Mouse (Mus musculus): ENCODE data around the gene Rai1.

Rai1 gene

DNA sequence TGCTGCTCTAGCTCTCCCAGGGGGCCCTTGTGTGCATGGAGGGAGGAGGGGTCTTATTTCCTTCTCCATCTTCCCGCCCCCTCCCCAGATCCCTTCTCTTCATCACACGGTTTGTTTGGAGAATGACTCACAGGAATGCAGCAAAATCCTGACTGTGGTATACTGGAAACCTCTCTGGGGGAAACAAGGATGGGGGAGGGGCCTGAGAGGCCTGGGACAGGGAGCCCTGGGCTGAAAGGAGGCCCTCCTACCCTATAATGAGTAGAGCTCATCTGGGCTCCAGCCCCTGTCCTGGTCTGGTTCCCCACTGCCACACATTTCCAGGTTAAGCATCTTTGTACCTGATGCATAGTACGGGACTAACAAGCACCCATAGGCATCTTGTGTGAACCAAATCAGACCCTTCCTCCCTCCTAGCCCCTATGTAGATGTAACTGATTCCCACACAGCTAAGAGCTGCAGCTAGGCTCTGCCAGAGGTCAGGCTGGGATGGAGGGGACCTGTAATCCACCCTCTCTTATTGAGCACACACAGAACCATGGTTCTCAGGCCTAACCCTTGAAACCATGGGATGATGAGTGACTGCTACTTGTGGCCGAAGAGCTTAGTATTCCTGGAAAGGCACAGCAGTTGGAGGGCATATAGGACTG, 23.2 kb downstream of the Rai1 start:
- peak; percentile 56 for DNase-seq

DNA sequence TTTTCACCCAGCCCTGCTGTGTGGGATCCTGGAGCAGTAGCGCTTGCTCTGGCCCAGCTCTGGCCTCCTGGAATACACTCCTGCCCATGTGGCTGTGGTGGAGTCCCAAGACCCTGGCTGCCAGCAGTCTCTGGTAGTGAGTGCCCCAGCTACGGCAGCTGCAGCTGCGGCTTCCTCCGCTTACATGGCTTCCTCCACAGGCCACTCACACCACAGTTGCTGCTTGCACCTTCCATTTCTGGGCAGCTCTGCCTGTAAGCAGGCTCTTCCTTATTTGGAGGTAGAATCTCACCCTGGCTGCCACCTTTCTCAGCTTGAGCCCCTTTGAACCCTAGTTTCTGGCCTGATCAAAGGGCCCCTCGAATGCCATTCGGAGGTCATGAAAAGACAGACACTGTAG, 25.7 kb downstream of the Rai1 start:
- DNase-seq = no peak

DNA sequence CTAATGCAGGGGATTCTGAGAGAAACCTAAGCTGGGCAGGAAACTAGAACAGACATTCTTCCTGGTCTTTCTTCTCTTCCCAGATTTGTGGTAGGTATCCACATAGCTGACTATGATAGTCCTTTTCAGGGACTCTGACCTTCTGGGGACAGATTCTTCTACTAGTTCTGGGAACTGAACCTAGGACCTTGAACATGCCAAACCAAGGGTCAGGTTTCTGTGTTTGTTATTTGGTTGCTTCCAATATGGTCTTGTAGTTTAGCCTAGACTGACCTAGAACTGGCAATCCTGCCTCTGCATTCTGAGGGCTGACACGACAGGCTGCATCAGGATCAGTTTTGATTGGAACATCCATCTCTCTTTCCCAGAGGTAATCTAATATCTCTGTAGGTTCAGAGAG, 27.2 kb downstream of the Rai1 start:
- DNase-seq = no peak

DNA sequence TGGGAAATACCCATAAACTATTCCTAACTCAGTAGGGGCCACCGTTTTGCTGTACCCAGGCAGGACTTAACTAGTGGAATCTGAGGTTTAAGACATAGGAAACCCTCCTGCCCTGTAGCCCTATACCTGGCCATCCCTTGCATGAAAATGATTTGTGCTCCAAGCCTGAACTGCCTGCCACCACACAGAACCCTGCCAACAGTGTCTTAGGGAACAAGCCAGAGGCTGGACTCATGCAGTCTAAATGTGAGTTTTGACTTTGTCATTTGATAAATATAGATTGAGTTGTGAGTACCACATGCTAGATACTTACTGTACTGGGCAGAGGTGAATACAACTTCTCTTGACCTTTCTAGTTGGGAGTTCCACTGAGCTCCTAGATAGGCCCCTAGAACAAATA, 31.7 kb downstream of the Rai1 start:
- DNase-seq = no peak

DNA sequence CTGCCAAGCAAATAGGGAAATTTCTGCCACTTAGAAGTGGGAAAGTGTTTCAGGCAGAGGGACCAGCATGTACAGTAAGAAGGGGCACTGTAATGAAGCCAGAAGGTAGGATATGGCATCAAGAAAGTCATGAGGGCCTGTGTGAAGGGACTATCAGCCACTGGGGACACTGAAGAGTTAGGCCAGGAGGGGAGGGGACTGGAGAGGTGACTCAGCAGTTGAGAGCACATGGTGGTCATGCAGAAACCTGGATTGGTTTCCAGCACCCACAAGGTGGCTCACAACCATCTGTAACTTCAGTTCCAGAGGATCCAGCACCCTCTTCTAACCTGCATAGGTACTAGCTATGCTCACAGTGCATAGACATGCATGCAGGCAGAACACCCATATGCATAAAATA, 32.4 kb downstream of the Rai1 start:
- DNase-seq = no peak

DNA sequence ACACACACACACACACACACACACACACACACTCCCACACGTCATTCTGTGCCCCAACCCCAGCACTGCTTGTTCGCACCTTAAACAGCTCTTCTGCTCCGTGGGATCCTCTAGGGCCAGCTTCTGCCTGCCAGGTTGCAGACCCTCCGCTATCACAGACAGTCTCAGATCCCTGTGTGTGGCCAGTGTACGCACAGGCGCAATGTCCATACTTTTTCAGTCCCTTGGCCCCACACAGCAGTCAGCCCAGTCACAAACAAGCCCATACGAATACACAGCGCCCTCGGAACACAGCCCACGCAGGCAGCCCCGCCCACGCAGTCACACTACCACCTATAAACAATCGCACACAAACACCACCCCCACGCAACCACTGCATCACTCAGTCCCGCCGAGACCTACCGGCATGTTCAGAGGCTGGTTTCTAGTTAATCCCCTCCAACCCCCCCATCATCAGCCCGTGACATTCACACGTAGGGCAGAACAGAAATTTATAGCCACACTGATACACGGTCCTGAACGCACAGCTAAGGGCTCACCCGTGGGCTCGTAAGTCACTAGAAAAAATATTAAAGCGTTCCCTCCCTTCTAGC, 34.4 kb downstream of the Rai1 start:
- DNase-seq = peak; percentile 42

DNA sequence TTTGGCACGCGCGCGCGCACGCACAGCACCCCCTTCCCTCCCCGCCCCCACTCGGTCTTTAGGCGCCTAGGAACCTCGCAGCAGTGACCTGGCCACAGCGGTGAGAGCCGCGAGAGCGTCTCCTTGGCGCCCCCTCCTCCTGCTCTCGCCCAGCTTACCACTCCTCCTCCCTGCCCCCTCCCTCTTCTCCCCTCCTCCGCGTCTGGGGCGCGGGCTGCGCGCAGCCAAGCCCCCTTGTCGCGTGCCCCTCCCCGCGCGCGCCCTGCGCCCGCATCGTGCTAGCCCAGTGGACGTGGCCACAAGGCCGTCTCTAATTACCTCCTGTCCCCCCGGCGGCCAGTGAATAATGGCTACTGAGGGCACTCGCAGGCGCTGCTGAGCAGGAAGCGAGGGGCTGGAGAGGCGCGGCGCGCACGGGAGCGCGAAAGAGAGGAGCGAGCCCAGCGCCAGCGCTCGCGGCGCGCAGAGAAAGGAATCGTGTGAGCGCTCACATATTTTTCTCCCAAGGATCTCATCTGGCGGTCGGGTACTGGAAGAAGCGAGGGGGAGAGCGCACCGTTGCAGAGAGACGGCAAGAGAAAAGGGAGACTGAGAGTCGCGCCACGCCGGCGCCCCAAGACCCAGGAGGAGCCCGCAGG, 35.0 kb downstream of the Rai1 start:
- DNase-seq = peak; percentile 95

DNA sequence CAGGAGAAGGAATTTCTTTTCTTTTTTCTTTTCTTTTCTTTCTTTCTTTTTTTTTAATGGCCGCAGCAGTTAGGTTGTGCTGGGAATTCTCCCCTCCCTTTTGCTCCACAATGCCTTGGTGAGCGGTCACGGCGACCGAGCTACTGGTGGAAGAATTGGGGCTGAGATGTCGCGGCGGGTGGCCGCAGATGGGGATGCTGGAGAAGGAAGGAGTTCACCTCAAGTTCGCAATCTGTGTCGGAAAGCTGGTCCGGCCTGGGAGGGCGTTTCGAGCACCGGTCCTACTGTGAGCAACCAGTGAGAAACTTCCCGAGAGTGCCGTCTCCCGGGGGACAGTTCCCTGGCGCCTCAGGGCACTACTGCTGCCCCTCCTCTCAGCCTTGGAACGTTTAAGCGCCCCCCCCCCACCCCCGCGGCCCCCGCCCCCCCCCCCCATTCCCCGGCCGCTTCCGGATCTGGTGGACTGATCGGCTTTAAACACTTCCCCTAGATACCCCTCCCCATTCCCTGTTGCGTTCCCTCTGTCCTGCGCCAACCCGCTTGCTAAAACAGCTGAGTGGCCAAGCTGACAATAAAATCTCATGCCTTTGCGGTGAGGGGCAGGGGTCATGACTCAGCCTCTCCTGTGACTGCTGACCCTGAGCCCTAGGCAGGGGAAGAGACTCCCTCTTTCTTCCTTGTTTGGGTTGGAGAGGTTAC, 35.9 kb downstream of the Rai1 start:
- peak; percentile 68 for DNase-seq

DNA sequence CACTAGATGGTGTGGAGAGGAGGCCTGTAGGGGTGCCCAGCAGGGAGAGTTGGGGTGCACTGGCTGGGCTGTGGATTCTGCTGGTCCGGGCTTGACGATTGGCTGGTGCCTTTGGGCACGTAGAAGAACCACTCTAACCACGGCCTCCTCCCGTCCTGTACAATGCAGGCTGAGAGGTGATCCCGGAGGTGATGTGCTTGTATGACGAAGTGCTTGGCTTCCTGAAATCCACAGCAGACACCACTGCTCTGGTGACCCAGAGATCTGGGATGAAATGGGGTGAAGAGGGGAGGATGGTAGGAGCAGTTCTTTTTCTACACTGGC, 36.4 kb downstream of the Rai1 start:
- no peak for DNase-seq

DNA sequence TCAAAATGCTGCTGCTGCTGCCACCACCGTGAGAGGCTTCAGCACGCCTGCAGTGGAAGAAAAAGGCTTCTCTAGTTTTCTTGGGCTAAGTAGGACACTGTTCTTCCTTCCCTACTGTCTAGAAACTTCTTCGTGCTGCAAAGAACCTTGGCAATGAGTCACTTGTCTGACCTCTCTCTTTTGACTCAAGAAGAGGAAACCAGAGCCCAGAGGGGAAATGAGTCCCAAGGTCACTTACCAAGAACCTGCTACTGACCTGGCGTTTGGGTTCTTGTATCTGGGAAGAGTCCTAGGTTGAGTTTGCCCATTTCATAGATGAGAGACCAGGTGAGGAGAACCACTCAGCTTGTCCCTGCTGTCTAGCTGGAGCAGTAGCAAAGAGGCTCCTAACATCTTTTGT, 38.3 kb downstream of the Rai1 start:
- DNase-seq = no peak

DNA sequence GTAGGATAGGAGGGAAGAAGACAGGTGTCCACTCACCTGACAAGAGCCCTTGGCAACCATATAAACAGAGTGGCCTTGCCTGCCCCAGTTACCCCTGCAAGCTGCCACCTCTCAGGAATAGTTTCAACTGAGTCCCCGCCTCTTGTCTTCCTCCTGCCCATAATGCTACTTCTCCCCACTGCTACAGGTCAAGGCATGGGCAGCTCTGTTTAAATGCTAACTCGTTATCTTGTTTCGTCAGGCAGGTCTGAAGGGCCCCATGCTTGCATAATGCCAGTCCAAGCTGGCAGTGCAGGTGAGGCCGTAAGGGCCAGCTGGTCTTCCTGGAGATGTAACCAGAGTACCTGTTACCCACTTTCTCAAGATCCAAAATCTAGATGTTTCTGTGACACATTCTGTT, 41.4 kb downstream of the Rai1 start:
- no peak for DNase-seq

DNA sequence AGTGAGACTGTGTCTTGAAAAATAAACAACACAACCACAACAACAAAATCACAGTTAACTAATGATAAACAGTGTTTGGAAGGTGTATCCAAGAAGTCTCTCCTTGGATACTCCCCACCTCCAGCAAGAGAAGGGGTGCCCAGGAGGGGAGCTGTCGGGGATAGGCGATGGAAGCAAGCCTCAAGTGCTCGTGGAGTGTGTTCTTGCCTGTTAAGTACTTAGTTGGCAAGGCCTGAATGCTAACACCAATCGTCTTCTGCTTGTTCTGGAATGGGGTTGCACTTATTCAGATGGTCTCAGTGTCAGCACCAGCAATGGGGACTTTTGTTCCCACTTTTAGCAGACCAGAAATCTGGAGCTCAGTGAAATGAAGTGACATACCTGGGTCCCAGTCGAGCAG, 43.8 kb downstream of the Rai1 start:
- no peak for DNase-seq

DNA sequence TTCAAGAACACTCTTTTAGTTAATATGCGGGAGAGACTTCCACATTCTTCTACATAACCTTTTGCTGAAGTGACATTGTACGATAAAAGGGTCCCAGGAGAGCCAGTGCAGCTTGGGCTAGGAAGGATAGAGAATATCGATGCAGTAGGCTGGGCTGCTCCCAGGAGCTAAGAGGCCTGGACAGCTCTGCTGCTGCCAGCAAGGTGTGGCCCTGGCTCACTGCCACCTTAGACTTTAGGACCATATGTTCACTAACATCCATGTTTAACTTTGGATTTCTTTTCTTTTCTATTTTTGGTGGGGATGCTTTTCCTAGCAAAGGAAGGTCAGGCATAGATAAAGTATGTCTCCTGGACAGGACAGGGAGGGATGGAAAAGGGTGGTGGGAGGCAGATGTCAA, 44.3 kb downstream of the Rai1 start:
- no peak for DNase-seq

DNA sequence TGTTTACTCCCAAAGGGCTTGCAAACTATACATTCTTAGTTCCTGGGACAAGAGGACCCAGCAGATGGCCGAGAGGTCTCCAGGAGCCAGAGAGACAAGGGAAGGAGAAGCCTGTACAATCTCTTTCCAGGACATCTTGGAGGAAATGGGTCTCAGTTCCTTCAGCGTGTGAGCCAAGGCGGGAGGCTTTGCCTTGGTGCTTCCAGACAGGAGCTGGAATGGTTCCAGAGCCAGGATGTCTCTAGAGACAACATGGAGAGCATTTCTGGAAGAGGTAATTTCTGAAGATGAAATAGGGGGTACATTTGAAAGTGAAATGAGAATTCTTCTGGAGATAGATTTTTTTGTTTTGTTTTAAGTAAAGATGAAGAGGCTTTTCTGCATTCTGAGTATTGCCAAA, 45.9 kb downstream of the Rai1 start:
- no peak for DNase-seq

DNA sequence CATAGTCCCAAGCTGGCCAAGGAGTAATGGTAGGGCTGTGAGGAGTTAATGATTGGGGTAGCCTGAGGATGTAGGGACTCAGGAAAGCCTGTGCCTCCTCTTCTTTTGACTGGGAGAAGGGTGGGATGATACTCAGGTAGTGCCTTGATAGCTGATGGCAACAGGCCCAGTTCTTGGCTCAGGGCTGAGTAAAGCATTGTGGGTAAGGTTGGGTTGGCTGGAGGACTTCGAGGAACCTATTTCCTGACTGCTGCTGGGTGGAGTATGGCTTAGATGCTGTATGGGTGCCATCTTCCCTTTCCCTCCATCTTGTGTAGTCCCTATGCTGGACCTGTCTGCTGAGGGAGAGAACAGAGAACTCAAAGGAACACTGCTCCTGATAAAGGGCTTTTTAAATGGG, 47.5 kb downstream of the Rai1 start:
- DNase-seq = no peak

DNA sequence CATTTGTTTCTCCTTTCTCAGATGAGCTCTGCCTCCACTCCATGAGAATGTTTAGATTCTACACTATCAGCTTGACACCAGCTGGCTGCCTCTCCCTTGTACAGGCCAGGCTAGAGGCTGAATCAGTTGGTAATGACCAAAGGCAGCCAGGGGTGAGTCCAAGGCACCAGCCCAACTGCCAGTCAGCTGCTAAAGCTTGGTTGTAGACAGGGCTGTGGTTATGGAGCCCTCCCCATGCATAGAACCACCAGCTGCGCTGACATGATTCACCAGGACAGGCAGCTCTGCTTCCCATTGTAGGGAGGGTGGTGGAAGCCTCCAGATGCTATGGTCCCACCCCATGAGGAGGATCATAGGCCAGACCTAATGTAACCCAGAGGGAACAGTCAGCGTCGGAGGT, 49.1 kb downstream of the Rai1 start:
- no peak for DNase-seq

DNA sequence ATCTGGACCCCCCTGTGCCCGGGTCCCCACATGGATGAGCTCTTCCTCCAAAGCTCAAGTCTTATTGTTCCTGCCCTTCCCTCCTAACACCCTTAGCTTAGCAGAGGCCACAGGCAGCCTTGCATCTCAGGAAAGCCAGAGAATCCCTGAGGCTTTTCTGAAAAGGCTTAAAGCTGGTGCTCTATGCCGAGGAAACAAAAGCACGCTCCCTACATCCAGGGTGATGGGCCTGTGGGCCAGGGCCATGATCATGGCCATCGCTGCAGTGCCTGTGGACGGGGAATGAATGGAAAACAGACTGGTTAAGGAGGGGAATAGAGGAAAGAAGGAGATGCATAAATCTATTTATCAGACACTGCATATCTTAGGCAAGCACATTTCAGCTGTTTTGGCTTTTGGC, 50.9 kb downstream of the Rai1 start:
- DNase-seq = no peak

DNA sequence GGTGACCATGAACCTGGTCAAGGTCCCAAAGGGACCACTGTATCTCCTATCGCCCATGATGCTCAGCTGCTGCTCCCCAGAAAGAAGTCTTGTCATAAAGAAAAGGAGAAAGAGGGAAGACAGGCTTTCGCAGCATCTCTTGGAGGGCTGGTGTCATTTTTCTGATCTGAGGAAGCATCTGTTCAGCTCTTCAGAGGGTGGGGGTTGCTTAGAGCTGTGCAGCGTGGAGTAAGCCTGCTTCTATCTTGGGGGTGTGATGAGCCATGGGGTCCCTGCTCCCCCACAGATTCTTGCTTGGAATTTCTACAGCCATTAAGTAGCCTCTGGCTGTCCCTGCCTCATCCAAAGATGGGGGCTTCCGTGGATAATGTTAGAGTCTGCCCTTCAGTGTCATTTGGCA, 53.5 kb downstream of the Rai1 start:
- no peak for DNase-seq

DNA sequence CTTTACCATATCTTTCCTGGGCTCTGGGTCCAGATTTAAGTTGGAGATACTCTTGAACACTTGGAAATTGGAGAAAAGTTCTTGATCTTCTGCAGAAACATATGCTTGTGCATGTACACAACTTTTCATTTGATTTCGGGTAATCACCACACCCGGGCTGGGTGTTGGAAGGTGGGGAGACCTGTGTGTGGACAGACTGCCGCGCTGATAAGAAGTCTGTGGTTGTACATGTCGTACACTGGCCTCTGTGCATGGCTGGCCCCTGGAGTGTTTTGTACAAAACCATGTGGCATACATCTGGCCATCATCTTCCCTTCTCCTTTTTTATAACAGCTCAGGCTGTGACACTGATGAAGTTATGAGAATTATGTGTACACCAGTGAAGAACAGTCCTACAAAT, 55.1 kb downstream of the Rai1 start:
- DNase-seq = no peak

DNA sequence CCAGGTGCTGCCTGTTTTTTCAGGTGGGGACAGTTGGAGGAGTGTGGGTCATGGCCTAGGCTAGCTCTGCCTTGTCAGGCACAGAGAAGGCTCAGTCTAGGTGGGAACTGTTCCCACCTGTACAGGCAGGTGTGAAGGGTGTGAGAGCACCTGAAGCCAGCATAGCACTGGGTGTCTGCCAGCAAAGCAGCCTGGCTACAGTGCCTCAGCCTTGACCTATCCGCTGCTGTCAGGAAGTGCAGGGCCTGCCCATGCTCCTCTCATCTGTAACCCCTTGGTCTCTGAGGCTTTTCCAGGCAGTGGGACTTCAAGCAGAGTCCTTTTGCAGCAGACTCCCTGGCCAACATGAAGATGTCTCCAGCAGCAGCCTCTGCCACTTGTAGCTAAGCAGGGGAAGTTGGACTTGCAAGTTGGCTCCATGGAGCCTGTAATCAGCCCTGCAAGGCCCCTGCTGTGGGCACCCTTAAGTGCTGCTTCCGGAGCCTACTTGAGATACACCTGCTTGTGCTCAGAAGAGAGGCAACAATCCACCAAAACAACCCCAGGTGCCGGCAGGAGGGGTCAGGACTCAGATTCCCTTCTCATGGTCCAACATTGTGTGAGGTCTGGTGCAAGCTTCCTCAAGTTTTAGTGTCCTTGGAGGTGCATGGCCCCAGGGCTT, 55.8 kb downstream of the Rai1 start:
- no peak for DNase-seq

DNA sequence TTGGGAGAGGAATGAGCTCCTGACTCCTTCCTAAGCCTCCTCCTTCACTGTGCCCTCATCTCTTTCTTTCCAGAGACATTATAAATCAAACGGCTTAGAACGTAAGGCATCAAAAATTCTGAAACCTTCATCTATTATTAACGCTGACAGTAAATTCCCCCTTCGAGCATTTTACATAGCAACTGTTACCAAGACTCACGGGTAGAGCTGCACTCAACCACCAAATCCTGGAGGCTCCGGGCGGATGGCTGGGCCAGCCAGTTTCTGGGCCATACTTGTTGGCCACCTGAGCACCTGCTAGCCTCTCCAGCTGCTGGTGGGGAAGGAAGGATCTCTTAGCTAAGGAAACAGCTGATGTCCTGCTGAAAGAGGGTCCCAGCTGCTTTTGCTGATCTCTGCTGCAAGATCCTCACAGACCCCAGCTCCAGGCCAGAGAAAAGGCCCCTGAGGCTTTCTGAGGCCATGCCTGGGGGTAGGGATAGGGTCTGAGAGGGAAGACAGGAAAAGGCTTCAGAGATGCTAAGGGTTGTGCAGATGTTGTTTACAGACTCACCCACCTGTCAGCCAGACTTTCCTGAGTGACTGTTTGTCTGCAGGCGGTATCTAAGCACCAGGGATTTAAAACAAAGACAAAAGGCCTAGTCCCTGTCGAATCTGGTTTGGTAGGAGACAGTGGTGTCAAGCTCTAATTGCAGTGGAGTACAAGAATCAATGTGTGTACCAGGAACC, 56.5 kb downstream of the Rai1 start:
- no peak for DNase-seq

DNA sequence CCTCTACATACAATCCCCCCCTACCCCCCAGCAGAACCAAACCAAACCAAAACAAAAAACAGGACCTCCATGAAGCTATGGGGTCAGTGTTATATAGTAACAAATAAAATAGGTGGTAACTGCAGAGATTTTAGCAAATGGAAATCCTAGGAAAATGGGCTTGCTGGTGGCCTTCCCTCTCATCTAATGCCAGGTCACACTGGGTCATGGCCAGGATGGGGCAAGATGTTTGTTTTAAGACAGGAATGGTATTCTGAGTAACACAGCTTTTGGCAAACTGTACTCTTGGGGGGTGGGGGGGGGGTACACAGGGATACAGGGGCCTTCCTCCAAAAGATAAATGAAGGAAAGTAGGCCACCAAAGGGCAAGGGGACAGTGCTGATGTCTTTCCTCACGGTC, 57.7 kb downstream of the Rai1 start:
- no peak for DNase-seq

DNA sequence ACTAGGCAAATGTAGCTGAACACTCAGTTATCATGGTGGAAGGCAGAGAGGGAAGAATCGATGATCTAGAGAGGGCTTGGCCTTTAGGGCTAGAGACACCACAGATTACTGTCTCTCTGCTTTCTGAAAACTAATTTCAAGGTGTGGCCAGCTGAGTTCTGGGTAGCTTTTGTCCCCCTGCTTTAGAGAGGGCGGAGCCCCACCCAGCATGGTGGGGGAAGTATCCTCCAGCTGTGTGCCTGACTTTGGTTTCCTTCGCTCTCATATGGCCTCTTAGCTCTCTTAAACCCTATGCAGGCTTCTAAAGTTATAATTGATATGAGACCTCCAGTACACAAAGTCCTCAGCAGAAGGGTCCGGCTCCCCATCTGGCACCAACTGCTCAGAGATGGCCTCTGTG, 58.5 kb downstream of the Rai1 start:
- DNase-seq = no peak
